6 mouse cellular contexts compared by ENCODE assay signal in the genomic region with DNA sequence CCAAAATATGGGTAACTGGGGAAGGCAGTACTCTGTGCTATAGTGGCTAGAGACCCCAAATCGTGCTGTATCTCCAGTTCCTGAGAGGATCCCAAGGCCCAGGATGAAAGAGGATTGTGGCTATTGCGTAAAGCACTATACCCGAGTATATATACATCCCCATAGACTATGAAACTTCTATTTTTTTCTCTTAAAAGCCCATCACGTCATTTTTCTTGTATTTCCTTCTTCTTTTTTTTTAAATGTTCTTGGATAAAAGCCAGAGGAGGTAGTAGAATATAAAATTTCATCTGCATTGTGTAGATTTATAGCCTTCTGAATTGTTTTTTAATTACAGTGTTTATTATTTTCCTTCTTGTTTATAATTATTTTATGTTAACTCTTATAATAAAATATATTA.
"Had no signal": no experiment of that assay in that cellular context is flagged by ENCODE, and none has a peak within 500 bp of the region (broad histone marks: within the 10 kb centered on the region; RNA-seq: fewer than 3 reads in every experiment).

No protein-coding gene starts in this region.

- H3K9me3 ChIP-seq: lung, embryonic 15.5 days; midbrain, embryonic 13.5 days; midbrain, embryonic 15.5 days; neural tube, embryonic 12.5 days had no signal

- H3K4me3 ChIP-seq: lung, embryonic 15.5 days; midbrain, embryonic 13.5 days; midbrain, embryonic 15.5 days; neural tube, embryonic 12.5 days had no signal

- H3K4me2 ChIP-seq: midbrain, embryonic 11.5 days had no signal

- H3K27ac ChIP-seq: lung, embryonic 15.5 days; macrophage; midbrain, embryonic 13.5 days; midbrain, embryonic 15.5 days; neural tube, embryonic 12.5 days had no signal

- H3K9ac ChIP-seq: lung, embryonic 15.5 days; midbrain, embryonic 13.5 days; midbrain, embryonic 15.5 days; neural tube, embryonic 12.5 days had no signal

- H3K36me3 ChIP-seq: lung, embryonic 15.5 days; midbrain, embryonic 13.5 days; midbrain, embryonic 15.5 days; neural tube, embryonic 12.5 days had no signal

- H3K4me1 ChIP-seq: neural tube, embryonic 12.5 days had no signal
